Mouse (Mus musculus): Measurements from ENCODE around the gene Olfr688. TPM values are rescaled to one million over a fixed set of nuclear protein-coding genes. Genes with fewer than 3 reads are reported as not detected.

The Olfr688 gene
- total and polyA plus RNA-seq, 3 experiments, result not detected

- DNase-seq (ENCODE audit: low read depth, low spot score), result no peak
- Histone ChIP-seq H3K4me1 (ENCODE audit: control insufficient read depth in 1 of 2, insufficient read depth in 2 of 2, low read length in 2 of 2) (no peaks in the 10 kb centered on the region), H3K79me2 (ENCODE audit: control insufficient read depth, insufficient read depth, low read length, poor library complexity) (no peaks in the 10 kb centered on the region), H3K36me3 (ENCODE audit: control insufficient read depth in 1 of 2, insufficient read depth in 2 of 2, low read length in 2 of 2) (no peaks in the 10 kb centered on the region), H3K27me3 (ENCODE audit: control insufficient read depth in 1 of 2, insufficient read depth in 2 of 2, low read length in 2 of 2) (no peaks in the 10 kb centered on the region), H3K9me3 (replicated peaks; ENCODE audit: insufficient read depth, low read length) (no peaks in the 10 kb centered on the region), H3K9ac (ENCODE audit: control insufficient read depth, low read depth, low read length, poor library complexity, severe bottlenecking) (no peak within 1 kb of the TSS), H3K4me3 (ENCODE audit: control insufficient read depth in 1 of 2, insufficient read depth in 1 of 2, low read depth in 2 of 2, low read length in 2 of 2) (no peak within 1 kb of the TSS), H3K27ac (ENCODE audit: control insufficient read depth, low read depth, low read length) (no peak within 1 kb of the TSS)
- TF ChIP-seq ETS1 (IDR thresholded peaks at IDR 0.05; ENCODE audit: low read depth, low read length) (no peak), ZNF384 (IDR thresholded peaks at IDR 0.05; ENCODE audit: low read depth, low read length) (no peak), TBP (IDR thresholded peaks at IDR 0.05; ENCODE audit: low read depth, low read length) (no peak), MAX (IDR thresholded peaks at IDR 0.05; ENCODE audit: low read length) (no peak), POLR2A (IDR thresholded peaks at IDR 0.05; ENCODE audit: control insufficient read depth in 1 of 2, insufficient read depth in 1 of 2, low read depth in 1 of 2, low read length in 2 of 2, poor library complexity in 1 of 2) (no peak), JUND (IDR thresholded peaks at IDR 0.05; ENCODE audit: low read depth, low read length) (no peak), E2F4 (IDR thresholded peaks at IDR 0.05; ENCODE audit: borderline replicate concordance, low read depth, low read length) (no peak), GABPA (IDR thresholded peaks at IDR 0.05; ENCODE audit: low read depth, low read length) (no peak), TCF12 (IDR thresholded peaks at IDR 0.05; ENCODE audit: low read depth, low read length) (no peak), ZC3H11A (IDR thresholded peaks at IDR 0.05; ENCODE audit: low read depth, low read length) (no peak), ZMIZ1 (IDR thresholded peaks at IDR 0.05; ENCODE audit: low read depth, low read length) (no peak), NELFE (IDR thresholded peaks at IDR 0.05; ENCODE audit: low read depth, low read length) (no peak), TAL1 (IDR thresholded peaks at IDR 0.05; ENCODE audit: low read length) (no peak), BHLHE40 (IDR thresholded peaks at IDR 0.05; ENCODE audit: borderline replicate concordance, low read depth, low read length) (no peak)
These were observed 46.1 kb downstream of the Olfr688 start, which contains the start of gene Olfr690 for GRCm38 (mm10) chr7:105334004-105334403. Olfr690 (minus strand) TSS chr7:105334104.

Other genes starting within 250 kb of the Olfr688 start
- gene Olfr677, start 236.7 kb upstream of the Olfr688 start, total RNA-seq (2012; rRNA removed), result not detected in 2 replicates
- not detected for gene Olfr677, start 236.7 kb upstream of the Olfr688 start, polyA plus RNA-seq (2012; ENCODE audit: insufficient read depth in 1 of 2, insufficient read length in 2 of 2, low read depth in 1 of 2, low replicate concordance in 2 of 2, missing spikeins in 1 of 2)
- gene Olfr678, start 223.6 kb upstream of the Olfr688 start, total RNA-seq (2012; rRNA removed), result not detected in 2 replicates
- not detected for gene Olfr678, start 223.6 kb upstream of the Olfr688 start, polyA plus RNA-seq (2012; ENCODE audit: insufficient read depth in 1 of 2, insufficient read length in 2 of 2, low read depth in 1 of 2, low replicate concordance in 2 of 2, missing spikeins in 1 of 2)
- not detected in 2 replicates for gene Olfr679, start 206.9 kb upstream of the Olfr688 start, total RNA-seq (2012; rRNA removed)
- not detected for gene Olfr679, start 206.9 kb upstream of the Olfr688 start, polyA plus RNA-seq (2012; ENCODE audit: insufficient read depth in 1 of 2, insufficient read length in 2 of 2, low read depth in 1 of 2, low replicate concordance in 2 of 2, missing spikeins in 1 of 2)
- gene Olfr680-ps1, start 195.3 kb upstream of the Olfr688 start, total RNA-seq (2012; rRNA removed), result not detected in 2 replicates
- not detected for gene Olfr680-ps1, start 195.3 kb upstream of the Olfr688 start, polyA plus RNA-seq (2012; ENCODE audit: insufficient read depth in 1 of 2, insufficient read length in 2 of 2, low read depth in 1 of 2, low replicate concordance in 2 of 2, missing spikeins in 1 of 2)
- not detected in 2 replicates for gene Olfr681, start 171.3 kb upstream of the Olfr688 start, total RNA-seq (2012; rRNA removed)
- gene Olfr681, start 171.3 kb upstream of the Olfr688 start, polyA plus RNA-seq (2012; ENCODE audit: insufficient read depth in 1 of 2, insufficient read length in 2 of 2, low read depth in 1 of 2, low replicate concordance in 2 of 2, missing spikeins in 1 of 2), result not detected
- not detected in 2 replicates for gene Olfr683, start 141.1 kb upstream of the Olfr688 start, total RNA-seq (2012; rRNA removed)
- gene Olfr683, start 141.1 kb upstream of the Olfr688 start, polyA plus RNA-seq (2012; ENCODE audit: insufficient read depth in 1 of 2, insufficient read length in 2 of 2, low read depth in 1 of 2, low replicate concordance in 2 of 2, missing spikeins in 1 of 2), result not detected
- gene Olfr684, start 124.4 kb upstream of the Olfr688 start, total RNA-seq (2012; rRNA removed), result not detected in 2 replicates
- not detected for gene Olfr684, start 124.4 kb upstream of the Olfr688 start, polyA plus RNA-seq (2012; ENCODE audit: insufficient read depth in 1 of 2, insufficient read length in 2 of 2, low read depth in 1 of 2, low replicate concordance in 2 of 2, missing spikeins in 1 of 2)
- gene Olfr685, start 102.1 kb upstream of the Olfr688 start, total RNA-seq (2012; rRNA removed), result not detected in 2 replicates
- not detected for gene Olfr685, start 102.1 kb upstream of the Olfr688 start, polyA plus RNA-seq (2012; ENCODE audit: insufficient read depth in 1 of 2, insufficient read length in 2 of 2, low read depth in 1 of 2, low replicate concordance in 2 of 2, missing spikeins in 1 of 2)
- not detected in 2 replicates for gene Olfr686, start 80.6 kb upstream of the Olfr688 start, total RNA-seq (2012; rRNA removed)
- not detected for gene Olfr686, start 80.6 kb upstream of the Olfr688 start, polyA plus RNA-seq (2012; ENCODE audit: insufficient read depth in 1 of 2, insufficient read length in 2 of 2, low read depth in 1 of 2, low replicate concordance in 2 of 2, missing spikeins in 1 of 2)
- gene Olfr689, start 23.1 kb downstream of the Olfr688 start, total RNA-seq (2012; rRNA removed), result not detected in 2 replicates
- gene Olfr689, start 23.1 kb downstream of the Olfr688 start, polyA plus RNA-seq (2012; ENCODE audit: insufficient read depth in 1 of 2, insufficient read length in 2 of 2, low read depth in 1 of 2, low replicate concordance in 2 of 2, missing spikeins in 1 of 2), result not detected
- gene Olfr690, start 46.0 kb downstream of the Olfr688 start, total RNA-seq (2012; rRNA removed), result not detected in 2 replicates
- gene Olfr690, start 46.0 kb downstream of the Olfr688 start, polyA plus RNA-seq (2012; ENCODE audit: insufficient read depth in 1 of 2, insufficient read length in 2 of 2, low read depth in 1 of 2, low replicate concordance in 2 of 2, missing spikeins in 1 of 2), result not detected
- gene Olfr691, start 54.2 kb downstream of the Olfr688 start, total RNA-seq (2012; rRNA removed), result not detected in 2 replicates
- not detected for gene Olfr691, start 54.2 kb downstream of the Olfr688 start, polyA plus RNA-seq (2012; ENCODE audit: insufficient read depth in 1 of 2, insufficient read length in 2 of 2, low read depth in 1 of 2, low replicate concordance in 2 of 2, missing spikeins in 1 of 2)
- gene Olfr692, start 80.1 kb downstream of the Olfr688 start, total RNA-seq (2012; rRNA removed), result not detected in 2 replicates
- not detected for gene Olfr692, start 80.1 kb downstream of the Olfr688 start, polyA plus RNA-seq (2012; ENCODE audit: insufficient read depth in 1 of 2, insufficient read length in 2 of 2, low read depth in 1 of 2, low replicate concordance in 2 of 2, missing spikeins in 1 of 2)
- 0.31 TPM in 1 of 2 replicates, not detected in the other for gene Gm5901, start 86.9 kb downstream of the Olfr688 start, total RNA-seq (2012; rRNA removed)
- 1 to 10 TPM in 1 of 2 experiments, not detected in 1; 1.7 TPM for gene Gm5901, start 86.9 kb downstream of the Olfr688 start, polyA plus RNA-seq (2012; ENCODE audit: insufficient read depth in 1 of 2, insufficient read length in 2 of 2, low read depth in 1 of 2, low replicate concordance in 2 of 2, missing spikeins in 1 of 2)
- gene Fam160a2, start 112.0 kb downstream of the Olfr688 start, total RNA-seq (2012; rRNA removed), result 6.2 and 7.8 TPM in 2 replicates
- gene Fam160a2, start 112.0 kb downstream of the Olfr688 start, polyA plus RNA-seq (2012; ENCODE audit: insufficient read depth in 1 of 2, insufficient read length in 2 of 2, low read depth in 1 of 2, low replicate concordance in 2 of 2, missing spikeins in 1 of 2), result 10 to 100 TPM in 1 of 2 experiments, not detected in 1; 17.7 TPM
- gene Cnga4, start 116.5 kb downstream of the Olfr688 start, total RNA-seq (2012; rRNA removed), result not detected in 2 replicates
- gene Cnga4, start 116.5 kb downstream of the Olfr688 start, polyA plus RNA-seq (2012; ENCODE audit: insufficient read depth in 1 of 2, insufficient read length in 2 of 2, low read depth in 1 of 2, low replicate concordance in 2 of 2, missing spikeins in 1 of 2), result not detected
- not detected in 2 replicates for gene Cckbr, start 137.6 kb downstream of the Olfr688 start, total RNA-seq (2012; rRNA removed)
- not detected for gene Cckbr, start 137.6 kb downstream of the Olfr688 start, polyA plus RNA-seq (2012; ENCODE audit: insufficient read depth in 1 of 2, insufficient read length in 2 of 2, low read depth in 1 of 2, low replicate concordance in 2 of 2, missing spikeins in 1 of 2)
- not detected in 2 replicates for gene Cavin3, start 194.2 kb downstream of the Olfr688 start, total RNA-seq (2012; rRNA removed)
- not detected for gene Cavin3, start 194.2 kb downstream of the Olfr688 start, polyA plus RNA-seq (2012; ENCODE audit: insufficient read depth in 1 of 2, insufficient read length in 2 of 2, low read depth in 1 of 2, low replicate concordance in 2 of 2, missing spikeins in 1 of 2)